14 mouse cellular contexts compared by ENCODE assay signal in the genomic region with DNA sequence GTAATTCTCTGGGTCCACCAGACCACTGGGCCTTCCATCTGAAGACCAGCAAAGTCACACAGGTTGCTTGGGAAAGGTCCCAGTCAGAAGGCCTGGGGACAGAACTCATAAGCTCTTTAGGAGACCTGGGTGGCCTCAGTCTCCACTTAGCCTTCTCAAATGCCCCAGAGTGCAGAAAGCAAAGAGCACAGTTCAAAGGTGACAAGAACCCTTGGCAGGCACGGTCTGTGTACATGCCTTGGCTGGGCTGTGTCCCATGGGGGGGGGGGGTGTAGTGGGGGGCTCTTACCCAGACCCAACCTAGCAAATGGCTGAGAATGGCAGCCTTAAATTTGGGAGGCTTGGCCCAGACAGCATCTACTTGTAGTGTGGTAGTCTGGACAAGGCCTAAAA.
"Had no signal": no experiment of that assay in that cellular context is flagged by ENCODE, and none has a peak within 500 bp of the region (broad histone marks: within the 10 kb centered on the region; RNA-seq: fewer than 3 reads in every experiment).

No protein-coding gene starts in this region.

- H3K27me3 ChIP-seq: liver, embryonic 13.5 days; lung, embryonic 15.5 days; megakaryocyte, embryonic 14.5 days; midbrain, embryonic 15.5 days; neural tube, embryonic 13.5 days had no signal

- DNase-seq: liver, embryonic 13.5 days; liver, postnatal 0 days; retina, postnatal 1 day; right cerebral cortex, postnatal 4 days; spleen, adult 18-20 months; thymus, adult 18-20 months; thymus, postnatal 14 days had no signal

- H3K27ac ChIP-seq: left cerebral cortex, adult 2 months; liver, embryonic 13.5 days; lung, embryonic 15.5 days; macrophage; midbrain, embryonic 15.5 days; neural tube, embryonic 13.5 days had no signal

- H3K9me3 ChIP-seq: liver, embryonic 13.5 days; lung, embryonic 15.5 days; megakaryocyte, embryonic 14.5 days; midbrain, embryonic 15.5 days; neural tube, embryonic 13.5 days had no signal

- H3K4me3 ChIP-seq: left cerebral cortex, adult 2 months; liver, embryonic 13.5 days; lung, embryonic 15.5 days; megakaryocyte, embryonic 14.5 days; midbrain, embryonic 15.5 days; neural tube, embryonic 13.5 days had no signal

- H3K4me2 ChIP-seq: liver, embryonic 13.5 days; lung, embryonic 15.5 days; midbrain, embryonic 11.5 days; midbrain, embryonic 15.5 days; neural tube, embryonic 13.5 days had no signal

- ATAC-seq: liver, postnatal 0 days; midbrain, embryonic 15.5 days had no signal

- H3K4me1 ChIP-seq: lung, embryonic 15.5 days; midbrain, embryonic 15.5 days; neural tube, embryonic 13.5 days had no signal

- H3K9ac ChIP-seq: liver, embryonic 13.5 days; liver, postnatal 0 days; lung, embryonic 15.5 days; midbrain, embryonic 15.5 days; neural tube, embryonic 13.5 days had no signal
